Mouse (Mus musculus): ENCODE data around the gene Mov10. TPM values are rescaled to one million over a fixed set of nuclear protein-coding genes. Genes with fewer than 3 reads are reported as not detected.

Mov10 gene
- polyA plus RNA-seq, 1 experiment = 7.5 TPM

DNA sequence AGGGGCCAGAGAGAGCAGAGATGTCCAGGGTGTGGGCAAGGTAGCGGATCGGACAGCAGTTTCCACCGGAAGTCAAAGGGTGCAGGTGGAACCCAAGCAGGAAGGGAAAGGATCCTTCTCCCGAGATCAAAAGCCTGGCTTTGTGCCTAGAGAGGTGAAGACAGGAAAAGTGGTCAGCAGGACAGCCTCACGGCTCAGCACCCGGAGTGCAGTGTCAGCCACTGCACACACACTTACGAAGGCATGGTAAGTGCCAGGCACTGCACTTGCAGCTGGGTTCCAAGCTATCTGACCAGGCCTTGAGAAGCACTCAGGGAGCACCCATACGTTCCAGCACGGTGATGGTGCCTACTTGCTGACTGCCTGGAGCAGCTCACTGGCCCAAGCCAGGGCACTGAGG lies 12.8 kb downstream of the Mov10 start:
- DNase-seq (ENCODE audit: low spot score) = no peak

- DNase-seq (ENCODE audit: low spot score) = no peak
Measured at GRCm38 (mm10) chr3:104804312-104804711, 14.1 kb downstream of the Mov10 start.

DNA sequence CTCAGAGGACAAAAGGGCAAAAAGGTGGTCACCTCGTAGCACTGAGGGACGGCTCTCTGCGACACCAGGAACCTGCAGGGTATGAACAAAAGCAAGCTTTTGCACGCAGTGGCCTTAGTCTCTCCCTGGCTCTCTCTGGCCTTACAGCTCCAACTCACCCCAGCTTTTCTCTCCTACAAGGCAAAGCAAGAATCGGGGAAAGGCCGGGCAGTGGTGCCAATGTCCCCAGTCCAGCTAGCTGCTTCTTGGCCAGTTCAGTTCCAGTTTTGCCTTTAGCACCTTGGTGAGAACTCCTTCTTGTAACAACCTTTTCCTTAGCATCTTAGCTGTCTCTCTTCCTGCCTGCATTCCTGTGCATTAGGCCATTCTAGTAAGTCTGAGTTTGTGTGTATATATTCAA lies 16.9 kb downstream of the Mov10 start:
- no peak for DNase-seq (ENCODE audit: low spot score)

DNA sequence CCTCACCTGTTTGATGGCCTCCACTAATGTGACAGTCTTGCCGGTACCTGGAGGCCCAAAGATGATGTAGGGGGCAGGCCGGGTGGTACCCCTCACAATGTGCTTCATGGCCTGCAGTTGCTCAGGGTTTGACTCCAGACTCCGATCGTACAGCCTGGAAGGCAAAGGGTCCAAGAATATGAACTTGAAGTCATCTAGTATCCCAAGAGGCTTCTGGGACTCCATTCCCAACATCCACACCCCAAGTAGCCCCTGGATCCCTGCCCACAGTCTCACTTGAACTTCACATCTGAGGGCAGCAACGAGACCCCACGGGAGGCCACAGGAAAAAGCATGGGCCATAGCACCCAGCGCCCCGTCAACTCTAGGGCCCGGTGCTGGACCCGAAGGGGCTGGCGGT lies 17.7 kb downstream of the Mov10 start:
- no peak for DNase-seq (ENCODE audit: low spot score)

DNA sequence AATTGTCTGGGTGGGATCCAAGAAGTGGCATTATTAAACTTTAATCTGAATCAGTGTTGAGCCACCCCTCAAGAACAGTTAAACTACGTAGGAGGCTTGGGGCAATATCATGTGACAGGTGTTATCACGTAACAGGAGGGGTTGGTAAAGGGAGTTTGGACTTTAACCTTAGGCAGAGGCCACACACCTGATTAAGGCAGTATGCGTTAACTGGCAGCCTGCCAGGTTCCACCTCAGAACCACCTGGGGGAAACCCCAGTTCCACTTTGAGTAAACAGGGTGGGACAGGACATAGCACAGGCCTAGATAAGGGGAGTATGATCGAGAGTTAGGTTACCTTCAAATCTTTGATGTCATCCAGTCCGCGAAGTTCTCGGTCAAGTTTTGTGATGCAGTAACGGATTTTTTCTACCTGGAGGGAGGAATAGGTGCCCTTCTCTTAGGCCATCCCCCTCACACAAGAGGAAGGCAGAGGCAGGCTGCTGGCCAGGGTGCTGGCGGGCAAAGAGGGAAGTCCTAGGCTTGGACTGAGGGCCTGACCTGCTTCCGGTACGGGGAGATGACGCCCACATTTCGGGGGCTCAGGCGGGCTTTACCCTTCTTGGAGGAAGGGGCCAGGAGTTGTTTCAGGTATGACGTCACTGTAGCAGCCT lies 21.8 kb downstream of the Mov10 start:
- DNase-seq (ENCODE audit: low spot score) = no peak

GRCm38 (mm10) chr3:104795661-104796340 lies 22.6 kb downstream of the Mov10 start:
- DNase-seq (ENCODE audit: low spot score) = no peak

GRCm38 (mm10) chr3:104794953-104795470 lies 23.4 kb downstream of the Mov10 start:
- no peak for DNase-seq (ENCODE audit: low spot score)

- DNase-seq (ENCODE audit: low spot score) = peak; percentile 56
Measured at GRCm38 (mm10) chr3:104793871-104794828, 24.2 kb downstream of the Mov10 start.

DNA sequence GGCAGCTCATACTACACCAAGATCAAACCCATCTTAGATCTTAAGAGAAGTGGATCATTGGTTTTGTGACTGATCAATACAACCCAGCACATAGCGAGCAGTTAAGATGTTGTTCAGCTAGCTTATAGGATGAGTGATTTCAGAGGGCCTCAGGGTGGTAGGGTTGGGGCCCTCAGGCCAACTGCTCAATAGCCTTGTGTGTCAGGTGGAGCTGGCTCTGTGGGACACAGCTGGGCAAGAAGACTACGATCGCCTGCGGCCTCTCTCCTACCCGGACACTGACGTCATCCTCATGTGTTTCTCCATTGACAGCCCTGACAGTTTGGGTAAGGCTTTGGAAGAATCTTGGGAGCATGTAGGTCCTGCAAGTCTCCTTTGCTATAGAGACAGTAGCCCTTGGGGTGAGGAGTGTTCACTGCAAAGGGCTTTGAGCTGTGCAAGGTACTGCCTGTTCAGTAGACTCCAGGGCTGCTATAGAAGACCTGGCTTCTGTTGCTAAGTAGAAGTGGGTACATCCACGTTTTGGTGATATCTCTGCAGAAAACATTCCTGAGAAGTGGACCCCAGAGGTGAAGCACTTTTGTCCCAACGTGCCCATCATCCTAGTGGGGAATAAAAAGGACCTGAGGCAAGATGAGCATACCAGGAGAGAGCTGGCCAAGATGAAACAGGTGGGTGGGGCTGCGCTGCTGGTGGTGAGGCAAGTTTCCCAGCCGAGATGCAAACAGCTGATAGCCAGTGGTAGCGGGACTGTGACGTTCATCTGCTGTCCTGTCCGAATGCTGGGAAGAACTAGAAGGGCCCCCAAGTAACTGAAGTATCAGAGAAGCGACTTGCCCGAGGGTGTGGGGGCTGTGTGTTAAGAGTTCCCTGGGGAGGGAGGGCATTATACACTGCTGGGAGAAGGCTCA lies 25.7 kb downstream of the Mov10 start:
- DNase-seq (ENCODE audit: low spot score) = no peak

DNA sequence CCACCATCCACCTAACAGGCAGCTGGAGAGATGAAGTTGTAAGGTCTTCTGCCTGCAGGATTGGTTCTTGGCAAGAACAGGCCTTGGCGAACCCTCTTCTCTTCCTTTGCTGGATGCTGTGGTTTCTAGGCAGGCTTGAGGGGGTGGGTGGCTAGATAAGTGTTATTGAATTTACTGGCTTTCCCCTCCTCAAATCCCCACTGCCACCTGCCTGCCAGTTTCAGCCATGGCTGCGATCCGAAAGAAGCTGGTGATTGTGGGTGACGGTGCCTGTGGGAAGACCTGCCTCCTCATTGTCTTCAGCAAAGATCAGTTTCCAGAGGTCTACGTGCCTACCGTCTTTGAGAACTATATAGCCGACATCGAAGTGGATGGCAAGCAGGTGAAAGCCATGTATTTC lies 26.7 kb downstream of the Mov10 start:
- no peak for DNase-seq (ENCODE audit: low spot score)

- DNase-seq (ENCODE audit: low spot score) = no peak
Measured at GRCm38 (mm10) chr3:104791017-104791416, 27.3 kb downstream of the Mov10 start.

GRCm38 (mm10) chr3:104790401-104790937 lies 27.9 kb downstream of the Mov10 start:
- no peak for DNase-seq (ENCODE audit: low spot score)

DNA sequence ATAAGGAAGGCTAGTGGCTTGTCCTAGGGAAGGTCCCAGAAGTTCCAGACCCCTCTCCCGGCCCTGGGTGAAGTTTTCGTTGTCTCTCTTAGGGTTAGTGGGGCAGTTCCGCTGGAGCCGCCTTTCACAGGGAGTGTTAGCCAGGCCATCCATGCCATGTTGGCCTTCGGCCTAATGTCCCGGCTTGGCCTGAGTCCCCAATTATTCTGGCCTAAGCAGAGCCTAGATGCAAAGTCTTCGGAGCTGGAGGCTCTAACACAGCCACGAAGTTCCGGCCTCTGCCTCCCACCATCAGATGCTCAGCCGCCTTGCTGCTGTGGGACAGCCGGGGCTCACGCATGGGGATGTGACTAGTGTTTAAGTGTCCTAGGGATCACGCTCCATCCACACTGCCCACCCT lies 28.5 kb downstream of the Mov10 start:
- DNase-seq (ENCODE audit: low spot score) = no peak

DNA sequence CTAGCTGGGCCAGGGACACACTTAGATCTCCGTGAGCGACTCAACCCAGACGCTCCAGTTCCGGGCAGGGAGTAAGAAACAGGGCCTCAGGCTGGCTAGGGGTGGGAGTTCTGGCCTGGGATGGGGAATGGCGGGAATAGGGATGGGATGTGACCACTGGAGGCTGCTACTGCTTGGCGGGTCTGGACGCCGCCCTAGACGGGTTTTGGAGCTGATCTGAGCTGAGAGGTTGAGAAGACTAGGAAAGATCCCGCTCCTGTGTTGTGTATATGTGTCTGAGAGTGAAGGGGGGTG lies 29.1 kb downstream of the Mov10 start:
- DNase-seq (ENCODE audit: low spot score) = no peak

GRCm38 (mm10) chr3:104788561-104789311 lies 29.6 kb downstream of the Mov10 start:
- DNase-seq (ENCODE audit: low spot score) = peak; percentile 72

- no peak for DNase-seq (ENCODE audit: low spot score)
Measured at GRCm38 (mm10) chr3:104788075-104788474, 30.3 kb downstream of the Mov10 start, which contains the start of gene Rhoc. TSS of gene Rhoc (plus strand) at chr3:104788375.

- DNase-seq (ENCODE audit: low spot score) = no peak
Measured at GRCm38 (mm10) chr3:104785284-104785683, 33.1 kb downstream of the Mov10 start.

DNA sequence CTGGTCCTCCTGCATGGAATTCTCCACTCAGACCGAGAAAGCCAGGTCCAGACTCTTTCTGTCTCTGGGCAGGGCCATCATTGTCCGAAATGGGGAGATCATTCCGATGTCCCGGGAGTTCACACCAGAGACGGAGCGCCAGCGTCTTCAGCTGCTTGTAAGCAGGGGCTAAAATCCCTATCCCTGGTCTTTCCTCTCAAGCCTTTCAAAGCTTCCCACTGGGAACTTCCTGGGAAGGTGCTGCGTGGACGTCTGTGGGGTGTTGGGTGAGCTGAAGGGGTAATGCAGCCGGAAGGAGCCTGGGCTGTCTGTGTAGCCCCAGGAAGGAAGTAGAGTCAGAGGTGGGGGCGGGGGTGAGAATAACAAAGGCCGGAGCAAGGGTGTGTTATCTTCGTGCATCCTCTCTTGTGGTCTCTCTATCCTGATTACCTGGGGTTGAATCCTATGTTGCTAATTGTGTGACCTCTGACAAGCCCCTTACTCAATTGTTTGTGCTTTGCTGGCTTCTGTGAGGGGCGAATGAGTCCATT lies 34.3 kb downstream of the Mov10 start:
- DNase-seq (ENCODE audit: low spot score) = no peak

DNA sequence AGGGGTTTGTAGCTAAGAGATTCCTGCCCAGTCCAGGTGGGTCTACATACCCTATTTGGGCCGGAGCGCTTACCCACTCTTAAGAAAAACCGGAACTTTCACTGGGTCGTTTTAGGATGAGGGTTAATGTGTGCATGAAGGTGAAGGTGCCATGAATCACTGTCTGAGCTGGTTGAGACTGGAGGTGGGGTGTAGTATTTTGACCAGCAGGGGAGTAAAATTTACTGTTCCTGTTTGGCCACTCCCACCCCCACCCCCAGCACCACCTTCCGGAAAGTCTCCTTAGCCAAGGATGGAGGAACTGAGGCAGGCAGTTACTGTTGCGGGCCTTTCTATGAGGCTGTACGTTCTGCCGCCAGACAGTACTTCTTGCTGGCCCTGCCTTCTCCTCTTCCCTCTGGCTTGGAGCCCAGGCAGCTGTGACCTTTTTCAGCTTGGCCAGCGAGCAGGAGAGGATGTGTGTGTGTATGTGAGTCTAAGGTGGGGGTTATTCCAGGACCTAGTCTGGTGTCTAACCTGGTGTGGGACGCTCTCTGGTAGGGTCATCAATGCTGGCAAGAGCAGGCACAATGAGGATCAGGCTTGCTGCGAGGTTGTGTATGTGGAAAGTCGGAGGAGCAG lies 36.2 kb downstream of the Mov10 start:
- no peak for DNase-seq (ENCODE audit: low spot score)

DNA sequence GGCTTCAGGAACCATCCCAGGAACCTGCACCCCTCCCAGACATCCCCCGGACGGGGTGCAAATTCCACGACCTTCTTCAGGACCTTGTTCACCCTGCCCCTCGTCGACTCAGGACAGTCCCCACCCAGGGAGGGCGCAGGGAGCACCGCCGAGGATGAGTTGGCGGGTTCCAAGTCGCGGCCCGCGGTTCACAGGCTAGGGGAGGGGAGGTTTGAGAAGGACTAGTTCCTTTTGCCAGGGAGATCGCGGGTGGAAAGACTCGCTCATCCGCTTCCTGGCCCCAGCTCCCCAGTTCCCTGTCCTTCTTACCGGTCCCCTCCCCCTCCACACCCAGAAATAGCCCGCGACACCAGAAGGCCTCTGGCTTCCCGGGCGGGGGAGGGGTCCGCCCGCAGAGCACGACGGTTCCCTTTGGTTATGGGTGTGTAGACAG lies 36.9 kb downstream of the Mov10 start, which contains the start of gene Fam19a3:
Fam19a3 (minus strand) TSS at position 370 of the 433 bp plus-strand sequence.
- DNase-seq (ENCODE audit: low spot score) = no peak
